Mouse (Mus musculus) frontal cortex, postnatal 10 days (tissue): ENCODE measurements around the gene Cxcl17.

Experiments
- DNase-seq, 2 experiments: peaks; one replicate each; pipeline ENCODE4 v3.0.0; 2022; ENCODE audit warnings: low spot score in 2 of 2, mixed read lengths in 1 of 2

The Cxcl17 gene

DNA sequence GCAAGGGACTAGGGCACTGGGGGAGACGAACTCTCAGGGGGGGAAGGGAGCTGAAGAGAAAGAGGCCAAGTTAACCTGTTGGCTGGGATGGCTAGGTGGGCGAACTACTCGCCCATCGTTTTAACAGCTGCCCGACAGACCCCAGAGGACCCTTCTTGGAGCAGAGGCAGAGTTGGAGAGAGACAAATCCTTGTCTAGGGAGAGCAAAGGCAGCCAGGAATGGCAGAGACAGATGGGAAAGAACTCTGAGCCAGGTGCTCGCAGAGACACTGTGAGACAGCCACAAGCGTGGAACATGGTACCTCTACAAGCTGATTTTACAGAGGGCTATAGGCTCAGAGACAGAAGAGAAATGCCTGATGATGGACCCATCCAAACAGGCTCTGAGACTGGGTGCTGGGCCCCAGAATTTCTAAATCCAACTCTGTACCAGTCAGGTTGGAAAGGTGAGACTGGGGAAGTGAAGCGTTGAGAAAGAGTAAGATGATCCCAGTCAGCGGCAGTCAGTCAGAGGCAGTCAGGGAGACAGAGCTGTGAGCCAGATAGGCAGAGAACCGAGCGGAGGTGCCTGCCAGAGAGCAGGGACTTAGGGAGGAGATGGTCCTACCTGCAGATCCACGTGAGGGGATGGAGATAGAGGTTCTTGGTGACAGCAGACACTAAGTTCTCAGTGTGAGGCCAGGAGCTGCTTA, 43.5 kb downstream of the Cxcl17 start, which contains the start of gene Cnfn:
Gene Cnfn (minus strand): TSS at position 667 of the 692 bp plus-strand sequence.
- DNase-seq: no peak

DNA sequence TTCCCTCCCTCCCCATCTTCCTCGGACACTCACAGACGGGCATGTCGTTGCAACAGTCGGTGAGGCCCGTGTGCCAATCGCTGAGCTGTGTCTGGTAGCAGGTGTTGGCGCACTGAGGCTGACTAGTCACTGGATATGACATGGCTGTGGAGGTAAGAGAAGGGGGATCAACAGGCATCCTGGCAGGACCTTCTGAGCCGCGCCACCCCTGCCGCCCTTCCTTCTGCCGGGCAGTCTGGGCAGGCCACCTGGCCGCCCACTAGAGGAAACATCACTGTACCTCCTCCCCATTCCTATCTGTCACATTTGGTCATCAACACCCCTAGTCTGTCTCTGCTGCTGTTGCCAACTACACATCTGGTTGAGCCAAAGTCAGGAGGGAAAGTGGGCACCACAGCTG, 44.4 kb downstream of the Cxcl17 start:
- no peak for DNase-seq

DNA sequence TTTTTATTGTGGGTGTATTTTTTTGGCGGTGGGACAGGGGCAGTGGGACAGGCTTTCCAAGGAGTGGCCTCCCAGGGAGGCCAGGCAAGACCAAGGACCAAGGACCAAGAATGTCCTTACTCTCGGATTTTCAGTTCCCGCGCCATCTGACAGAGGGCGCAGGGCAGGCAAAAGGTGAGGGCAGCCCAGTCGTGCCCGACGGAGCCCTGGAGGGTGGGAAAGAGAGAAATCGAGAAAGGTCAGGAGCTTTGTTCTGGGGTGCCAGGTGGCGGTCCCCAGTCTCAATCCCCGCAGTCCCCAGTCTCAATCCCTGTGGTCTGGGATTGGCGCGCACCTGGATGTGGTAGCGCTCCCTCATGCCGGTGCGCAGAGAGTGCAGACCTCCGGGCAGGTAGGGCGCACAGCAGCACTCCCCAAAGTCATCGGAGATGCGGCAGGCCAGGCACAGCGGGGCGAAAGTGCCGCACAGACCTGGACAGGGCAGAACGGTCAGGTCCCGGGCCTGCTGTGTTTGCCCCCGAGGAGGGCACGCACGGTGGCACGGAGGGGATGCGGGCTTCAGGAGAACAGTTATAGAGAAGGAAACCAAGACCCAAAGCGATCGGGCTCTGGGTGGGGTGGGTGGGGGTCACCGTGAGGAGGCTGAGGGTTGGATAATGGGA, 44.9 kb downstream of the Cxcl17 start:
- no peak for DNase-seq

DNA sequence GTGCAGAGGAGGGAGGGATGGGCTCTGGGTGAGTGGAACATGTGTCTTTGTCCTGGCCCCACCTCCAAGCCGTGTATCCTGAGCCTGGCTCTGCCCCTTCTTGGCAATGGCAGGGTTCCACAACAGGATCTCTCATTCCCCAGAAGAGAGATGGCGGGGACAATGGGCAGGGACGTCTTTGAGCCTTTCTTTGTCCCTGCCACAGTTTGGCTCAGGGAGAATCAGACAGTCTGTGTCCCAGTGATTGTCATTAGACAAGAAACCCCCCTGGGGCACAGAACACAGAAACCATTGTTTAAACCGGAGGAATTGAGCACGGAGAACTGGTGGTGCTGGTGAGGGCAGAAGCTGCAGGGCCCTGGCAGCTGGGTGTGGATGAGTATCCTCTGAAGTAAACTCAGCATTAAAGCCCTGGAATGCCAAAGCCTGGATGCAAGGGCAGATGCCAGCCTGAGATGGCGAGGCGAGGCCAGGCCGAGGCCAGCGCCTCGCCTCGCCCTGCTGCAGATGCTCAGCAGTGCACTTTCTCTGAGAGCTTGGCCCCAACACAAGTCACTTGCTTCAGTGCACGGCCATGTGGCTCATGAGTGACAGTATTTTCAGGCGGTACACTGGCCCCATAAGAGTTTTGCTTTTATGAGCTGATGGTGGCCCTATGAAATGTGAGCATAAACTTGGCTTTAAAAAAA, 46.6 kb downstream of the Cxcl17 start:
- no peak for DNase-seq

DNA sequence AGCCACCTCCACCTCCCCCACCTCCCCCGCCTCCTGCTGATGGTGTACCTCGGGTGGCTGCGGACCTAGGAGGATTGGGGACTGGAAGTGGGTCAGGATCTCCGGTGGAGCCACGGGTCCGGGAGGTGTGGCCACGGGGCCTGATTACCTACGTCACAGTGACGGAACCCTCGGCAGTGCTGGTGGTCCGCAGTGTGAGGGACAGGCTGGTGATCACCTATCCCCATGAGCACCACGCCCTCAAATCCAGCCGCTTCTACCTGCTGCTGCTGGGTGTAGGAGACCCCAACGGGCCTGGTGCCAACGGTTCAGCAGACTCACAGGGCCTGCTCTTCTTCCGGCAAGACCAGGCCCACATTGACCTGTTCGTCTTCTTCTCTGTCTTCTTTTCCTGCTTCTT, 49.1 kb downstream of the Cxcl17 start:
- DNase-seq: no peak

DNA sequence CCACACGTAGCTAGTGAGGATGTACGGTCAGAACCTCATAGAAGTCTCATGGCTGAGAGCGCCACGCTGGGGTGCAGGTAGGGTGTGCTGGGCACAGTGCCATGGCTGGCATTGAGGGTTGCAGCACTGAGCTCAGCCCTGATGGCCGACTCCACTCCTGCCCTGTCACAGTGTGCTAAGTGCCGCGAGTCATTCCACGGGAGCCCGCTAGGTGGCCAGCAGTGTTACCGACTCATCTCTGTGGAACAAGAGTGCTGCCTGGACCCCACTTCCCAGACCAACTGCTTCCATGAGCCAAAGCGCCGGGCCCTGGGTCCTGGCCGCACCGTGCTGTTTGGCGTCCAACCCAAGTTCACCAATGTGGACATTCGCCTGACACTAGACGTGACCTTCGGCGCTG, 49.5 kb downstream of the Cxcl17 start:
- DNase-seq: no peak

DNA sequence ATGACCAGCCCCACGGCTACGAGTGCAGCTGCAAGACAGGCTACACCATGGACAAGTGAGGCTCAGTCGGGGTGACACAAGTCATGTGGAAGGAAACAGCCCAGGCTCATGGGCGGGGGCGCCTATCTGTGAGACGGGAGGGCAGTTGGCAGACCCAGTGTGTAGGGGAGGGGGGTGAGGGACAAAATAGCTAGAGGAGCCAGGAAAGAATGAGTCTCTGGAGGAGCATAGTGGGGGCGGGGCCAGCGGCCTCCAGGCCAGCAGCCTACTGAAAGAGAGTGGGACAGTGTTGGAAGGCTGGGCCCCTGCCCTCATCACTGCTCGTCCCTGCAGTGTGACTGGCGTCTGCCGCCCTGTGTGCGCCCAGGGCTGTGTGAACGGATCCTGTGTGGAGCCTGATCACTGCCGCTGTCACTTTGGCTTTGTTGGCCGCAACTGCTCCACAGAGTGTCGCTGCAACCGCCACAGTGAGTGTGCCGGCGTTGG, 53.9 kb downstream of the Cxcl17 start:
- no peak for DNase-seq
